Mouse (Mus musculus): ENCODE data around the gene Cttnbp2nl.
A peak's percentile ranks its signal among the peaks of the same experiment; 100 is the strongest.

Gene Cttnbp2nl

GRCm38 (mm10) chr3:104963331-104964276 is 89.3 kb downstream of the Cttnbp2nl start:
- no peak for DNase-seq

GRCm38 (mm10) chr3:104962866-104963265 is 90.1 kb downstream of the Cttnbp2nl start:
- no peak for DNase-seq

- peak; percentile 44 for DNase-seq
Observed at GRCm38 (mm10) chr3:104962141-104962611, 90.8 kb downstream of the Cttnbp2nl start.

- DNase-seq, result peak; percentile 44
Observed at GRCm38 (mm10) chr3:104961066-104962059, 91.6 kb downstream of the Cttnbp2nl start, which contains the start of gene Wnt2b. Wnt2b (minus strand) TSS chr3:104961921.

GRCm38 (mm10) chr3:104960026-104961000 is 92.6 kb downstream of the Cttnbp2nl start:
- DNase-seq, result no peak

GRCm38 (mm10) chr3:104956131-104956581 is 96.8 kb downstream of the Cttnbp2nl start:
- peak; percentile 39 for DNase-seq

- no peak for DNase-seq
Observed at GRCm38 (mm10) chr3:104954551-104954950, 98.4 kb downstream of the Cttnbp2nl start.

- DNase-seq, result no peak
Observed at GRCm38 (mm10) chr3:104954137-104954536, 98.8 kb downstream of the Cttnbp2nl start.

GRCm38 (mm10) chr3:104952891-104953670 is 99.9 kb downstream of the Cttnbp2nl start:
- no peak for DNase-seq
